Mouse (Mus musculus): ENCODE data around the gene Fabp2.

GRCm38 (mm10) chr3:122924009-122924914 is 29.4 kb downstream of the Fabp2 start, which contains the start of gene 1810037I17Rik:
- TF ChIP-seq GATA1 (IDR thresholded peaks at IDR 0.05; ENCODE audit: borderline replicate concordance, low read length) (no peak), FLI1 (IDR thresholded peaks at IDR 0.05; ENCODE audit: low read length) (no peak)

Measured in megakaryocyte, embryonic 14.5 days (primary cell).